Mouse (Mus musculus) T-helper 17 cell (primary cell): ENCODE results near the gene Usb1.

Experiments
- in situ Hi-C, 2 experiments: fragments of 300-600 bp; cut with MboI, MseI; formaldehyde crosslinking; loops; 1 replicate in 1 of 2; 2 replicates in 1 of 2; pipeline ENCODE4 v1.15.1; 2025; ENCODE audit warnings: high pct_unique_total_duplicates in 2 of 2

Gene Usb1

DNA sequence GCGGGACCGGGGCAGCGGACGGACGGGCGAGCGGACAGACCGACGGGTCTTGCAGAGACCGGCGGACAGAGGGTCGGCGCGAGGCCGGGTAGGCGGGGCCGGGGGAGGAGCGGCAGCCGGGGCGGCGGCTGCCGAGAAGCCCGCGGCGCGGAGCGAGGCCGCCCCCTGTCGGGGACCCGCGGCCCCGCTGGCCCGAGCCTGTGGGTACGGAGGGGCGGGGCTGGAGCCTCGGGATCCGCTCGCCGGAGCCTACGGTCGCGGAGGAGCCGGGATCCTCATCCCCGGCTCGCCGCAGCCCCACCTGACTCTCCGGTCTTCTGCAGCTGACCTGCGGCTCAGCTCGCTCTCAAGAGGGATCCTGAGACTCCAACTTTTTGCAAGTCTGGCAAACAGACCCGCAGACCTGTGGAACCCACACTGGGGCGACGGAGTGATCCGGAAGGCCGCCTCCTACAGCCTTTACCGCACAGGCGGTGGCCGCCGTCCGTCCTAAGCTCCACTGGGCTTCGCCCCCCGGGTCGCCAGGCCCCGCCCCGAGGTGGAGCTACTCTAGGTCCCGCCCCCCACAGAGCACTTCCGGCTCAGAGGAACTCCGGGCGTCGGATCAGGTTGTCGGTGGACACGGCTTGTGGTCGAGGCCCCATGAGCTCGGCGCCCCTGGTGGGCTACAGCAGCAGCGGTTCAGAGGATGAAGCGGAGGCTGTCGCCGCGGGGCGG is at the start of gene Usb1, which contains the start of gene Zfp319:
Gene Usb1, plus strand, starts transcription at position 565 of the 717 bp plus-strand sequence.
Gene Zfp319, minus strand, starts transcription at position 231 of the 717 bp plus-strand sequence.
- in situ Hi-C loops: loop anchor here in 1 of 2 experiments (5.0 kb wide), 2 partner anchors 95 to 370 kb away; no protein-coding TSS in a partner anchor

DNA sequence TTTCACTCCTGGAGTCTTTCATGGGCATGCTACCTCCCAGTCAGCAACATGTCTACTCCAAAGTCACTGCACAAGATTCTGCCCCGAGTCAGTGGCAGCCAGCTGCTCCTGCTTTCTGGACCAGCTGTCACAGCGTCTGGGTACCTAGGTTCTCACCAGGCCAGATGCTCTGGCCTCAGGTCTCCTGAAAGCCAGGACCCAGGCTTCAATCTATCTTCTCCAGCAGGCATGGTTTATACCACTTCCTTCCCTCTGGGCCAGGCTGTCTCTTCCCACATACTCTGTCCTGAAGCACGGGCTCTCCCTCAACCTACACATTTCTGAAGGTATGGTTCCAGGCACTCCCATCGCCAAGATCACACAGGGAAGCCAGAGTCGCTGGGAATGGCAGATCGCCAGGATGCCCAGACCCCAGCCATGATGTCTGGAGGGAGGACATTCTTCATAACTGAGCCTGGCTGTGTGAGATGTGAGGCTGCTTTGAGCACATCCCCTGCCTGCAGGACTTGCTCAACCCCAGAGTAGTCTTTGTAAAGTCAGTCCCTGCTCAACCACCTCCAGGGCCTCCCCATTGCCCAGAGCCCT is 42.9 kb upstream of the Usb1 start:
- in situ Hi-C loops: no loop called here

DNA sequence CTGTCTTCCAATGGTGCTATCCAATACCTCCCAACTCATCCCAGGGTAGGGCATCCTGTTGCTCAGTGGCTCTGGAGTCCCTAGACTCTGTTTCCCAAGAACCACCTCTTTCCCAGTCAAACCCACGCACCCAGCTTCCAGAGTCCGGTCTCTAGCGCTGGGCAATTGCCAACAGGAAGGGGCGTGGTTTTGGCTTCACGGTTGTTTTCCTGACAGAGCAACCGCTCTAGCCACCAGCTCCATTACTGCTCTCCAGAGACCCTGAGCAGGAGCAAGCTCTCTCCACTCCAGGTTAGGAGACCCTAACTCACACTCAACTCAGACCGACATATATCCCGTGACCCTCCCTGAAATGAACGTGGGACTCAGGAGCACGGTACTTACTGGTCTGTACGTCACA is 38.9 kb upstream of the Usb1 start:
- in situ Hi-C loops: loop anchor here in 1 of 2 experiments (10.0 kb wide), 1 partner anchor 1052 kb away; no protein-coding TSS in a partner anchor

DNA sequence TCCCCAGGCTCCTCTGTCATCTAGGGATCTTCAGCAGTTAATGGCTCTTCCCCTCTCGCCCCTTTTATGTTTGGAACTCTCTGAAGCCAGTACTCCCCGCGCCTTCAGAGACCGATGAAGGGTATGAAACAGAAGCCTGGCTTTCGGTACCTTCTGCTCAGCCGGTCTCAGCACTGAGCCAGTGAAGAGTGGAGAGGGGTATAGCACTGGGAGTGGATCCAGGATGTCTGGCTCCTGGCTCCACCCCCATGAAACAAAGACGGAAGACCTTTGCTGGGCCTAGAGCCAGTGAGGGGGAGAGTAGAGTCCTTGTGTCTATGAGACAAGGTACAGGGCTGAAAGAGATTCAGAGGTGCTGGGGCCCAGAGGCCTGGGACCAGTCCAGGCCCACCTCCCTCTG is 38.2 kb upstream of the Usb1 start:
- in situ Hi-C loops: loop anchor here in 1 of 2 experiments (10.0 kb wide), 1 partner anchor 1051 kb away; no protein-coding TSS in a partner anchor

DNA sequence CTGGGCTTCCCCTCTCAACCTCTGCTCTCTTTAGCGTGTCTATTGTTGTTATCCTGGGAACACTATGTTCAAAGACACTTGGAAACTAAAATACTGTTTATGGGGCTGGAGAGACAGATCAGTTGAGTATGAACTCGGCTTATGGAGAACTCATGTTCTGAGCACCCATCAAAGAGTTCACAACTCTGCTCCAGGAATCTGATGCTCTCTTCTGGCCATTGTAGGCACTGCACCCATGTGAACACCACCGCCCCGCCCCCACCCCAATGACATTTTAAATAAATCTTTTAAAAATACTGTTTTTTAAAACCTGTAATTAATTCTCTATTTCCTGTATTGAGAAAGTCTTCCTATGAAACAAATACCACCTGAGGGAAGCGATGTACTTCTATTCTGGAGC is 29.7 kb upstream of the Usb1 start:
- in situ Hi-C loops: no loop called here

DNA sequence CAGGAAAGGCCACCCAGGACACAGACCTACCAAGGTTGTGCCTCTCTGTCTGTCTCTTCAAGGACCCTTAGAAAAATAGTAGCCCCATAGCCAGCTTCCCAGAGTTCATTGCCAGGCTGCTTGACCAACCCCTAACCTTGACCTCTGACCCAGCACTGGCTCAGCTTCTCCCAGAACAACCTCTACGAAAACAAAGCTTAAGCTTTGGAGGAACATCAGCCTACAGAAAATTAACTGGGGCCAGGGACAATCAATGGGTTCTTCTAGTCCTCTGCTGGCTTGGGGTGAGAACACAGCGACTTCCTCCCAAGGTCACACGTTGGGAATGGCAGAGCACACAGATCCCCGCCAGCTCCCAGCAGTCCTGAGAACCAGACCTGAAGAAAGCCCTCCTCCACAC is 26.6 kb upstream of the Usb1 start:
- in situ Hi-C loops: no loop called here

DNA sequence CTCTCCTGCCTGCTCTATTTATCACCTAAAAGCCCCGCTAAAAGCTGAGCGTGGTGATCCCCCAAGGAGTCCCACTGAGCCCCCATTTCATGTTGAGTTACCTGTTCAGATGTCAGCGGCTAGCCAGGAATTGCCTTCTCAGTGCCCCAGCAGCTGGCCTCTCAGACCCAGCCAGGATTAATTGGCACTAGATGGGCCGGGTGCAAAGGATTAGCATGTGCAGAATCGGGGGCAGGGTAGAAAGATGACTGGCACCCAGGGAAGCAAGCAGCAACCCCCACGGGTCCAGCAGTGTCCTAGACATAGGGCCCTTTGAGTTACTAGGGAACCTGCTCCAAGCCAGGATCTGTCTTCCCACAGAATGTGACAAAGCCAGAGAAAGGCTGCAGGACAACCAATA is 25.7 kb upstream of the Usb1 start, which contains the start of gene Cngb1:
Gene Cngb1, minus strand, starts transcription at position 155 of the 400 bp plus-strand sequence.
- in situ Hi-C loops: no loop called here

DNA sequence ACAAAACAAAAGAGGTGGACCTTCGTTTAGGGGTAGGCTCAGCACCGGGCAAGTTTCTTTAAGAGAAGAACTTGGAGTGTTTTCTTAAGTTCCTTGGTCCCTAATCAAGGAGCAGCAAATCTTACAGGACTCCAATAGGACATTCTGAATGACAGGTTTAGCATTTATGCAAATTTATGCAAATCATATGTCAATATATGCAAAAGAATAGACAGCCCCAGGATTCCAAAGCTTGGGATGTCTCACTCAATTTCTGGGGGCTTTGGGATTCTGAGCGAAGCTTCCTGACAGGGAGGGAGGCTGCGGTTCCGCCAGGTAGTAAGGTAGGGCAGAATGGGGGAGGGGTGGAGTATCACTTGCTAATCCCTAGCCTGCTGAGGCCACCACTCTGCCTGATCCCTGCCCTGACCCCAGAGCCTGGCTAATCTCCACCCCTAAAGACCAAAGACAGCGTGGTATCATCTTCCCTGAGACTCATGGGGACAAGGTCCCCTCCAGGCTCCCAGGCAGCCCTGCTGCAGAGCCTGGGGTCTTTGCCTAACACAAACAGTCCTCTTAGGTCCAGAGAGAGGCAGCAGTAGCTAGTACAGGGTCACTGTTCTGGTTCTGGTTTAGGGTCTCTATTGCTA is 21.6 kb upstream of the Usb1 start, which contains the start of gene Tepp:
Gene Tepp, plus strand, starts transcription at position 225 of the 629 bp plus-strand sequence.
- in situ Hi-C loops: loop anchor here in 1 of 2 experiments (5.0 kb wide), 1 partner anchor 58 kb away; no protein-coding TSS in a partner anchor

DNA sequence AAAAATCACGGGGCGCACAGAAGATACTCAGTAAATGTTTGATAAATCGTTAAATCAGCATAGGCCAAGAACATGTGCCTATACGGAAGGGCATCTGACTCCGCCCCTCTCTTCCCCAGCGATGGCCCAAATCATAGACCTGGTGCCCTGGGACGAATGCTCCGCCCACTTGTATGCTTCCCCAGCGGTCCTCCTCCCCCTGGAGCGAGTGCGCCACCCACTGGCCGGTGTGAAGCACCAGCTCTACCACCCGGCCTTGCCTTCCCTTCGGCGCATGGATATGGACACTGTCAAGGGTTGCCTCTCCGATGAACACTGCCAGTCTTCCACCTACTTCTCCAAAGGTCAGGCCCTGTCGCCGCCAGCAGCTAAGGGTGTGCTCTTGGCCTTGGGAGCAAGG is 19.2 kb upstream of the Usb1 start:
- in situ Hi-C loops: loop anchor here in 1 of 2 experiments (5.0 kb wide), 1 partner anchor 61 kb away; no protein-coding TSS in a partner anchor

DNA sequence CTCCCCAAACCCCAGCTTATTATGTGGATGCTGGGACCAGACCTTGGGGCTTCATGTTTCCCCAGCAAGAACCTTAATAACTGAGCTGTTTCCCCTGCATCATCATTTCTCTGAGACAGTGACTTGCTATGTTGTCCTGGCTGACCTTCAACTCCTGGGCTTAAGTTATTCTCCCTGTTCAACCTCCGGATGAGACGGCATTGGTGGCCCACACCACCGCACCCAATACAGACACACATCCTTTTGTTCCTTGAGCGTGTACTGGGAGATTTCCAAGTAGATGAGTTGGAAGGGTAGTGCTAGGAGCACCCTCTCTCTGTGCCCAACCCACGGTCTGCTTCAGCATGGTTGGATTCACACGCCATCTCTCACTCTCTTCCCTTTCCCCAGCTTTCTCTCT is 18.2 kb upstream of the Usb1 start:
- in situ Hi-C loops: loop anchor here in 1 of 2 experiments (5.0 kb wide), 1 partner anchor 62 kb away; no protein-coding TSS in a partner anchor

DNA sequence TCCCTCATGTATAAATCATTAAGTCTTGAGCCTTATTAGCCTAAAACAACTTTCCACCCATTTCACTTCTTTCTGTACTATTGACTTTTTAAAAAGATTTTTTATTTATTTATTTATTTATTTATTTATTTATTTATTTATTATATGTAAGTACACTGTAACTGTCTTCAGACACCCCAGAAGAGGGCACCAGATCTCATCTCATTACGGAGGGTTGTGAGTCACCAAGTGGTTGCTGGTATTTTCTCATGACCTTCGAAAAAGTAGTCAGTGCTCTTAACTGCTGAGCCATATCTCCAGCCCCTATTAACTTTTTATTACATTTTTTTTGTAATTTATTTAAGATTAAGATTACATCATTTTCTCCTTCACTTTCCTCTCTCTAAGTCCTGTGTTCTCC is 17.4 kb upstream of the Usb1 start:
- in situ Hi-C loops: loop anchor here in 1 of 2 experiments (5.0 kb wide), 1 partner anchor 62 kb away; no protein-coding TSS in a partner anchor

DNA sequence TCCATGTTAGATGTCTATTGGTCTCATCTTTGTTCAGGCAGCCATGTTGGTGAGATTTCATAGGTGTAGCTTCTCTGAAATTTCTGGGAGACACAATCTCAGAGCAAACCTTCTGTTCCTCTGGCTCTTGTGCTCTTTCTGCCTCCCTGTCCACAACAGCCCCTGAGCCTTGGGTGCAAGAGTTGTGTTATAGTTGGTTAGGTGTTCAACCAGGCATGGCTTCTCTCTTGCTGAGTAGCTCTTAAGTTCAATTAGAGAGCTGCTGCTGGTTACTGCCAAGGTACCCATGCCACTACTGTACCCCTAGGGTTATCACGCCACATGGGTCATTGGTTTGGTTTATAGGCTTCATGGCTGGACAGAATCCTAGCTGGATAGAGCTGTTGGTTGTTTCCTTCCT is 16.7 kb upstream of the Usb1 start:
- in situ Hi-C loops: no loop called here

DNA sequence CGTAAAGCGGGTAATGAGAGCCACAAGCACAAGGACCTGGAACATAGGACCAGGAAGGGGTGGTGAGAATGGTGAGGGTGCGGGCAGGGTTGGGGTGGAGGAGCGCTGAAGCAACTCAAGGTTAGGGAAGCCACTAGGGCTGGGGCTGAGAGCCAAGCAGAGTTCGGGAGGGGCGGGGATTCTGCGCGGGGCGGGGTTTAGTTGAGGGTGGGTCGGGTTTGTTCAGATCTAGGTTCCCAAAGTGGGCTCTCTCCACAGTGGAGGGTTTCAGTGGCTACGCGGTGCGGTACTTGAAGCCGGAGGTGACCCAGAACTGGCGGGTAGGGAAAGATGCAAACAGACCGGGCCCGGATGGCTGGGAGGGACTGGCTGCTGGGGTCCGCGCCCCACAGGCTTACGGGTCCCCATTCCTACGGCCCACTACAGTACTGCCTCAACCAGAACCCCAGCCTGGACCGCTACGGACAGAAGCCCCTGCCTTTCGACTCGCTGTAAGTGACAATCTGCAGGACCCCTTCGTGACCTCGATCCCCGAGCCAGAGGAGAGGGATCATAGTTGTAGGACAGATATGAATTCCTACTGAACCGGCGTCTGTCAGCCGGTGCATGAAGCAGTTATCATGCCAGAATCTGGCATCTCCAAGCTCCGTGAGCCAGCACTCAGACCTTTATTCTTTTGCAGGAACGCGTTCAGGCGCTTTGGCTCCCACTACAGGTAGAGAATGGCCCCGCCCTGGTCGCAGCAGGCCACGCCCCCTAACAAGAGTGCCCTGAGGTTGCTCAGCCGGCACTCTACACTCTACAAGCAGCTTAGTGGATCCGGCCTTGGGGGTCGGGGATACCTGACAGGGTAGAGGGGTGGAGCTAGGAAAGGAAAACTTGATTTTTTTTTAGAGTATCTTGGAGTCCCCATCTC is 11.6 kb upstream of the Usb1 start:
- in situ Hi-C loops: no loop called here

DNA sequence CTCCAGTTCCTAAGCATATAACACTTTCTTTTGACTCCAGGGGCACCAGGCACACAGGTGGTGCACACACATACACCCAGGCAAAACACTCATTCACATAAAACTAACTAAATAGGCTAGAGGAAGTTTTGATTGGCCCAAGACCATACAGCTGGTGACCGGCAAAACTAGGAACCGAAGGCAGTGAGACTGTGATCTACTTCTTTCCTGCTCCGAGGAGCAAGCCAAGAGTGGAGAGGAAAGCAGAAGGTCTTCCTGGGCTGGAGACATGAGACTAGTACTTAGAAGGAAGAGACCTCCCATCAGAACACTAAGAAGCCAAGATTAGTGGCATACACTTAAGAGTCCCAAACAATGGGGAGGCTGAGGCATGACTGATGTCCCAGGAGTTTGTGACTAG is 8.9 kb upstream of the Usb1 start:
- in situ Hi-C loops: no loop called here

DNA sequence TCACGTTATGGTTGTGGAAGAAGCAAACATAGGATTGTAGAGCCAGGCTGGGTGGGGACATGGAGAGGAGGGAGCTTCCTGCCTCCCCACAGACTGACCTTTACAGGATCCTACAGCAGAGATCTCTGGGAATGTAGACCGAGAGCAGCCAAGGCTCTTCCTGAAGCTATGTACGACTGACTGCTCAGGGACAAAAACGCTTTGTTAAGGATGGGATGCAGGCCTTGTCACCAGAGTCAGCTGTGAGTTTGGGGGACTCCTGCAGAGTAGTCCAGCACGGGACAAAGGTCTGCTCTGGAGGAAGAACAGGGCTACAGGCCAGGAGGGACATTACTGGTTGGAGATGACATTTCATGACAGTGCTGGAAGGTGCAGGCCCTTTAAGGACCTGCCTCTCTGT is 7.4 kb upstream of the Usb1 start:
- in situ Hi-C loops: no loop called here

DNA sequence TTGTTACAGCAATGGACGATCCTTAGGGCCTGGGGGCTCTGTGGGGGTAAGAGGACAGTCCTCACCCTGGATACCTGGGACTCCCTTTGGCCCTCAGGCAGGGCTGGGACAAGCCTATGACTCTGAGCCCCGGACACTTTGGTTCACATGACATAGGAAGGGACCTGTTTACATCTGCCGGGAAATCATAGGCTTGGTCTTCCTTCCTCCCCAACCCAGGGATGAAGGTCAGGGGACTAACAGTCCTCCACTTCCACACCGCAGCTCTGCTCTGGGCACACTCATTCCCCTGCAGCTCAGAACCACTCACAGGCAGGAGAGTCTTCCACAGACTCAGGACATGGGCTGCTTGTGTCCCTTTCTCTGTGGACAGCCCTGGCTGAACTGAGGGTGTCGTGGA is 5.3 kb upstream of the Usb1 start:
- in situ Hi-C loops: no loop called here

DNA sequence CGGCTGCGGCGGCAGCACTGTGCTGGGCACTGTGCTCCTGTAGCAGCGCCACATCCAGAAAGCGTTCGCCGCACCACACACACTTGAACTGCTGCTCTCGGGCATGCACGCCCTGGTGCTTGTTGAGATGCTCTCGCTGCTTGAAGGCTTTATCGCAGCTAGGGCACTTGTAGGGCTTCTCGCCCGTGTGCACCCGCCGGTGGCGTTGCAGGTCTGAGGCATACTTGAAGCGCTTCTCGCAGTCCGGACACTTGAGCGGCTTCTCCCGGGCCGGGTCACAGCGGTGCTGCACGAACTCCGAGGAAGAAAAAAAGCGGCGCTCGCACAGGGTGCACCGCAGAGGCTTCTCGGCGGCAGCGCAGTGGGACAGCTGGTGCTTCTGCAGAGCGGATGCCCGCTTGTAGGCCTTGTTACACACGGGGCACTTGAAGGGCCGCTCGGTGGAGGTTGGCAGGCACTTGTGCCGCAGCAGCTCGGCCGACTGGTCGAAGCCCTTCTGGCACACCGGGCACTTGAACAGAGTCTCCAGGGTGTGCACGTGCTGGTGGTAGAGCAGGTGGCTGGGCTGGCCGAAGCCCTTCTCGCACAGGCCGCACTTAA is 4.1 kb upstream of the Usb1 start:
- in situ Hi-C loops: no loop called here

DNA sequence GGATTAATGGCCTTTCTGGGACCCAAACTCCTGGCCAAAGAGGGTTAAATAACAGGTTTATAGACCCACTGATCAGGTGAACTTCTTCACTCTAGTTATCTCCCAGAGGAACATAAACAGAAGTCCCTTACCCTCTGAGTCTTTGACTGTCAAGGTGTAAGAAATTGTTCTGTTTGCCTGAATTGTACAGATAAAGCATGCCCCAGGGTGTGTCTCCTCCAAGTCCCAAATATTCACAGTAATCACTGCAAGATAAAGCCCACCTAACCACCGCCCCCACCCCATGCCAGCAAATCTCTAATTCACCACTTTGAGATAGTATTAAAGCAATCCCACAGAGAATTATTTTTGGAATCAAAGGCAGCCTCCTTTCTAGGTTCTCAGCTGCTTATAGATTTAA is 1.7 kb upstream of the Usb1 start:
- in situ Hi-C loops: loop anchor here in 1 of 2 experiments (5.0 kb wide), 2 partner anchors 97 to 372 kb away; no protein-coding TSS in a partner anchor

DNA sequence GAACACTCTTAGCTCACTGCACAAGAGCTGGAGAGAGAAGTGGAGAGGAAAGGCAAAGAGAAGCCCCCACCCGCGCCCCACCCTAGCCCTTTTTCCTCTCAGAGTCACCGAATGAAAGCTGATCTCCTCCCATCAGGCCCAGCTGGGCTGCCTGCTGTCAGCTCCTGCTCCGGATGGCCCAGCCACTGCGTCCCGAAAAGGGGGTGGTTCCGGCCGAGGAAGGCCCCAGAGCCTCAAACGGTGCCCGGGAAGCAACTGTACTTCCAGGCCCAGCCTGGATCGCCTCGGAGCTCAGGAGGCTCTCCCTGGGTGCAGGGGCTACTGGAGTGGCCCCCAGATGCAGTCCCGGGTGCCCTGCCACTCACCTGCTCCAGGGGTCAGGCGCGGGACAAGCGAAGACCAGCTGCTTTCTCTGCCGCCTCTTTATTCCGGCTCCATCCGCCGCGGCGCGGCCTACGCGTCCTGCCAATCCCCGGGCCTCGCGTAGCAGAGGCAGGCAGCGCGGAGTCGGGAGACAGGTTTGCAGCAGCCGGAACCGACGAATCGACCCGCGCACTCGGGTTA is 846 bp upstream of the Usb1 start:
- in situ Hi-C loops: loop anchor here in 1 of 2 experiments (5.0 kb wide), 2 partner anchors 96 to 371 kb away; no protein-coding TSS in a partner anchor
